Comparison of ENCODE assay signal across 8 mouse cellular contexts in genomic region chr8:89041421-89042117, GRCm38 (mm10). TPM values are rescaled to one million over a fixed set of nuclear protein-coding genes. Genes with fewer than 3 reads are reported as not detected.
DNase-seq lines count a peak whose midpoint lies in the region; ATAC-seq lines count a peak whose summit lies in the region.

No protein-coding gene starts in this region.

- H3K9ac ChIP-seq in kidney, embryonic 14.5 days (ENCODE audit: low read depth, low read length): peak overlapping the region; percentile 96
- peak overlapping the region; percentile 73 for H3K9ac ChIP-seq in embryonic facial prominence, embryonic 13.5 days
- peak overlapping the region; percentile 70 for H3K9ac ChIP-seq in intestine, embryonic 16.5 days (ENCODE audit: low read depth, low read length)
- H3K9ac ChIP-seq in neural tube, embryonic 13.5 days: peak overlapping the region; percentile 89

- peak overlapping the region; percentile 75 for H3K4me3 ChIP-seq in kidney, embryonic 14.5 days (ENCODE audit: low read length)
- peak overlapping the region; percentile 57 for H3K4me3 ChIP-seq in embryonic facial prominence, embryonic 13.5 days
- H3K4me3 ChIP-seq in intestine, embryonic 16.5 days (ENCODE audit: low read length): peak overlapping the region; percentile 59
- H3K4me3 ChIP-seq in neural tube, embryonic 13.5 days: peak overlapping the region; percentile 69

- no peaks in the 10 kb centered on the region; the same call in 1 of the 2 replicates for H3K27me3 ChIP-seq in kidney, embryonic 14.5 days (ENCODE audit: control insufficient read depth, insufficient read depth, low read length)
- H3K27me3 ChIP-seq in embryonic facial prominence, embryonic 13.5 days: peaks cover 95% of the 10 kb centered on the region
- peaks cover 71% of the 10 kb centered on the region for H3K27me3 ChIP-seq in intestine, embryonic 16.5 days (replicated peaks; ENCODE audit: control insufficient read depth, insufficient read depth, low read length)
- H3K27me3 ChIP-seq in neural tube, embryonic 13.5 days: peaks cover 20% of the 10 kb centered on the region; the same call in 1 of the 2 replicates

- no peaks in the 10 kb centered on the region for H3K36me3 ChIP-seq in kidney, embryonic 14.5 days (ENCODE audit: control insufficient read depth, insufficient read depth, low read length)
- H3K36me3 ChIP-seq in embryonic facial prominence, embryonic 13.5 days: no peaks in the 10 kb centered on the region
- no peaks in the 10 kb centered on the region for H3K36me3 ChIP-seq in intestine, embryonic 16.5 days (ENCODE audit: control insufficient read depth, insufficient read depth, low read length)
- H3K36me3 ChIP-seq in neural tube, embryonic 13.5 days: no peaks in the 10 kb centered on the region

- H3K27ac ChIP-seq in kidney, embryonic 14.5 days (ENCODE audit: low read depth, low read length): peak overlapping the region; percentile 99
- peak overlapping the region; percentile 68 for H3K27ac ChIP-seq in embryonic facial prominence, embryonic 13.5 days
- H3K27ac ChIP-seq in intestine, embryonic 16.5 days (ENCODE audit: low read length): peak overlapping the region; percentile 65
- H3K27ac ChIP-seq in neural tube, embryonic 13.5 days (replicated peaks): peak overlapping the region; percentile 98

- 0 out of 2 replicates have a peak, but pooled peaks cover 6% of the 10 kb centered on the region for H3K4me1 ChIP-seq in kidney, embryonic 14.5 days (ENCODE audit: control insufficient read depth, insufficient read depth, low read length)
- peaks cover 52% of the 10 kb centered on the region for H3K4me1 ChIP-seq in embryonic facial prominence, embryonic 13.5 days
- H3K4me1 ChIP-seq in intestine, embryonic 16.5 days (ENCODE audit: control insufficient read depth, insufficient read depth, low read length): peaks cover 36% of the 10 kb centered on the region
- H3K4me1 ChIP-seq in neural tube, embryonic 13.5 days (replicated peaks): peaks cover 72% of the 10 kb centered on the region

- no peak for DNase-seq in kidney, adult 18-20 months
- no peak for DNase-seq in spleen, adult 12 weeks (ENCODE audit: low spot score)
- no peak for DNase-seq in layer of hippocampus, adult 8-10 months (ENCODE audit: low spot score in 2 of 2)
- no peak for DNase-seq in cerebellum, postnatal 25 days

- WGBS in kidney, embryonic 14.5 days: under 1% methylated on average over 53 of the region's 55 CpGs
- under 1% methylated on average over 55 of the region's 55 CpGs for WGBS in embryonic facial prominence, embryonic 13.5 days
- WGBS in intestine, embryonic 16.5 days: under 1% methylated on average over 55 of the region's 55 CpGs
- under 1% methylated on average over 54 of the region's 55 CpGs for WGBS in neural tube, embryonic 13.5 days

- no peaks in the 10 kb centered on the region for H3K9me3 ChIP-seq in kidney, embryonic 14.5 days (ENCODE audit: control insufficient read depth, low read length)
- no peaks in the 10 kb centered on the region for H3K9me3 ChIP-seq in embryonic facial prominence, embryonic 13.5 days
- no peaks in the 10 kb centered on the region for H3K9me3 ChIP-seq in intestine, embryonic 16.5 days (ENCODE audit: control insufficient read depth, low read length)
- H3K9me3 ChIP-seq in neural tube, embryonic 13.5 days: no peaks in the 10 kb centered on the region

- peak overlapping the region; percentile 65 for H3K4me2 ChIP-seq in kidney, embryonic 14.5 days (replicated peaks; ENCODE audit: low read depth, low read length)
- peak overlapping the region; percentile 94 for H3K4me2 ChIP-seq in embryonic facial prominence, embryonic 13.5 days
- H3K4me2 ChIP-seq in intestine, embryonic 16.5 days (ENCODE audit: low read depth, low read length): peak overlapping the region; percentile 94
- H3K4me2 ChIP-seq in neural tube, embryonic 13.5 days: peak overlapping the region; percentile 85

- ATAC-seq in kidney, embryonic 14.5 days (ENCODE audit: low FRiP score, low TSS enrichment): no peak
- ATAC-seq in embryonic facial prominence, embryonic 13.5 days (ENCODE audit: insufficient number of reproducible peaks, insufficient read depth, low FRiP score, low TSS enrichment, low read depth): no peak
- 0 out of 2 replicates have a peak, but pooled peaks have one; percentile 2 for ATAC-seq in intestine, embryonic 16.5 days
- no peak for ATAC-seq in neural tube, embryonic 13.5 days (ENCODE audit: low read depth)

RNA-seq across cellular contexts. Expression of gene Sall1, which starts 2.4 kb away (rescaled TPM):
- polyA plus RNA-seq in kidney, embryonic 14.5 days (2014; fragmentation: Nextera tagmentation; extraction: Ambion mirVana): 44.4 and 64.6 TPM in 2 replicates
- 0.84 and 1.1 TPM in 2 replicates for polyA plus RNA-seq in embryonic facial prominence, embryonic 13.5 days (2015; fragmentation: Nextera tagmentation; extraction: Ambion mirVana)
- 1.8 and 1.9 TPM in 2 replicates for polyA plus RNA-seq in intestine, embryonic 16.5 days (2015; fragmentation: Nextera tagmentation; extraction: Ambion mirVana)
- 17.1 and 17.2 TPM in 2 replicates for polyA plus RNA-seq in neural tube, embryonic 13.5 days (2015; fragmentation: Nextera tagmentation; extraction: Ambion mirVana)
- total RNA-seq in layer of hippocampus, adult 8-10 months (2022): 10 to 100 TPM; 13.0 to 26.1 (median 19.3) TPM
